Mouse (Mus musculus) CD4-positive helper T cell, adult 2 months (primary cell): Measurements from ENCODE around the gene Plekhj1.

Experiments
- DNase-seq: peaks from one replicate; pipeline ENCODE4 v3.0.0-alpha.2; 2012; ENCODE audit warnings: low read depth, missing footprints, low spot score

The Plekhj1 gene

DNA sequence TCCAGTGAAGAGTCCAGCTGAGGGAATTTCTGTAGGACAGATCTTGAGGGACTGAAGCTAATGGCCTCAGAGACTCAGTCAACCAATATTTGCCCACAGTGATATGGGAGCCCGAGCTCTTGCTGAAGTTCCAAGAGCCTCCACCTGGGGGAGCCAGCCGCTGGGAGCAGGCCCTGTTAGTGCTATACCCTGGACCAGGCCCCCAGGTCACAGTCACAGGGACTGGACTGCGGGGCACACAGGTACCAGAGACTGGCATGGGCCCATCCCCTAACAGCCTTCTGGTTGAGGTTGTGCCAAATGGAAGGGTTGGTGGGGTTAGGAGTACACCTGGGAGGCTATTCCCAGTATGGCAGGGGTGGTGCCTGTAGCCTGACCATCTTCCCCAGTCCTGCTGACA lies 7.5 kb upstream of the Plekhj1 start:
- DNase-seq, result peak; percentile 67

DNA sequence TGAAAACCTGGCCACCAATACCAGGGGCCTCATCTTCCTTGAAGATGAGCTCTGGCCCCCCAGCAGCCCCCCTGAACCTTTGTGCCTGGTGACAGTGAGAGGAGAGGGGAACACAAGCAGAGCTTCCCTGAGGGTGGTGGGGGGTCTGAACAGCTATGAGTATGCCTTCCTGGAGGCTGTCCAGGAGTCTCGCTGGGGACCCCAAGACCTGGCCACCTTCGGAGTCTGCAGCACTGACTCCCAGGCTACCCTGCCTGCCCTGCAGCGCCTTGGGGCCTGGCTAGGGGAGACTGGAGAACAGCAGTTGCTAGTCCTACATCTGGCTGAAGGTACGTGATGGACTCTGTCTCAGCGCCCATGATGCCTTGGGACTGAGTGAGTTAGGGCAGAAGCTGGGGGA lies 6.9 kb upstream of the Plekhj1 start:
- no peak for DNase-seq

DNA sequence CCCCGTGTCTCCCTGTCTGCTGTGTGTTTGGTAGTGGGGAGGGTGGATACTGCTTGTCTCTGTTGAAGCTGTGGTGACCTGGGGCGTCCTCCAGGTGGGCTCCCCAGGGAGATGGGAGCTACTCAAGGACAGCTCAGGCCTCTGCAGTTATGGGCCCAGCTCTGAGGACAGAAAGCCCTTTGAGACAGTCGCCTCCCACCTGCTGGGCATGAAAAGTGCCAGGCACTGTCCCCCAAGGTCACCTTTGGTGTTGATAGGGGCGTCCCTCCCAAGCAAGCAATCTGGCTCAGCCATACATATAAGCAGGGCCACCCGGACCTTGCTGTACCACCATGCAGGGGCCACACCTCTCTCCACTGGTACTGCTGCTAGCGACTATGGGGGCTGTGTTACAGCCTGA lies 6.5 kb upstream of the Plekhj1 start, which contains the start of gene Amh:
Gene Amh, plus strand, starts transcription at position 328 of the 400 bp plus-strand sequence.
- DNase-seq, result no peak

DNA sequence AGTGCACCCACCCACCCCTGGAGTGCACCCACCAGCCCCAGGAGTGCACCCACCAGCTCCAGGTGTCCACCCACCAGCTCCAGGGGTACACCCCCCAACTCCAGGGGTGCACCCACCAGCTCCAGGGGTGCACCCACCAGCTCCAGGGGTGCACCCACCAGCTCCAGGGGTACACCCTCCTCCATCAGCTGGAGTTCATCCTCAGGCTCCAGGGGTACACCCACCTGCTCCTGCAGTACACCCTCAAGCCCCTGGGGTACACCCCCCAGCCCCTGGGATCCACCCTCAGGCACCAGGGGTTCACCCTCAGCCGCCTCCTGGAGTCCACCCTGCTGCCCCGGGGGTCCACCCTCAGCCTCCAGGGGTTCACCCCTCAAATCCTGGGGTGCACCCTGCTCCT lies 5.9 kb upstream of the Plekhj1 start:
- no peak for DNase-seq

DNA sequence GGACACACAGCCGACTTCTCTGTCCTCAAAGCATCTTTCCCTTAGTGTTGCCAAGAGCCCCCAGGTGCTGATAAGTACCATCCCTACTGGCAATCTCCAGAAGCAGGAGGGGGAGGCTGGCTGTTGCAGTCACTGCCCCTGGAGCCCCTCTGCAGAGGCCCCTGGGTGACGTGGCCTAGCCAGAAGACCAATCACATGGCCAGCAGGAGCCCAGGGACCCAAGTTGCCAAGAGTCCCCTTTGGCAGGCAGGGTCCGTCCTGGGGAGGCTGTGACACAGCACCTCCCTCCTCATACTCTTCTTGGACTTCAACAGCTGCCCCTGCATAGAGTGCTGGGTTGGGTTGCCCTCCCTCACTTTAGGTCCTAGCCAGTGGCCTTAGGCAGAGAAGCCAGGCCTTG lies 4.6 kb upstream of the Plekhj1 start:
- DNase-seq, result no peak

DNA sequence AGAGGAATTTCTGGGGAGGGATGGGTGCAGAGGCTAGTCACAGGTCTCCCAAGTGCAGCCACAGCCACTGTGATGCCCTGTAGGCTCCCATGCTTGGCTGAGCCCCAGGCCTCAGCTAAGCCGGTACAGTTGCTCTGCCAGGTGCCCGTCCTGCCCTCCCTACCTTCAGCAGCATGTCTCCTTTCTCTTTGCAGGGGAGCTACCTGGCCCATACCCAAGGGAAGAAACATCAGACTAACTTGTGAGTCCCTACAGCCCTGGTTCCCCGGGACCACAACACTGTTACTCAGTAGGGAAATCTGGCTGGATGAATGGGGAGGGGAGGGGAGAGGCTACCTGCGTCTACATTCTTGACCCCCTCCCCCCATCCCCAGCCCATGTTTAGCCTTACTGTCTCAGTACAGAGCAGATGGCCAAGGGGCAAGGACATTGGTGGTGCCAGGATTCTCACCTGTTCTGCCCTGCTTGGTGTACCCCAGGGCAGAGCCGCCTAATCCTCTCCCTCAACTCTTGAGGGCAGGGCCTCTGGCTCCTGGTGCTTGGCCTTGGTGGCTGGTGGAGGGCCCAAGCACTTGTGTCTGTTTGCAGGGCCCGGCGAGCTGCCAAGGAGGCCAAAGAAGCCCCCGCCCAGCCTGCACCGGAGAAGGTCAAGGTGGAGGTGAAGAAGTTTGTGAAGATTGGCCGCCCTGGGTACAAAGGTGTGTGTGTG lies 3.9 kb upstream of the Plekhj1 start:
- no peak for DNase-seq

DNA sequence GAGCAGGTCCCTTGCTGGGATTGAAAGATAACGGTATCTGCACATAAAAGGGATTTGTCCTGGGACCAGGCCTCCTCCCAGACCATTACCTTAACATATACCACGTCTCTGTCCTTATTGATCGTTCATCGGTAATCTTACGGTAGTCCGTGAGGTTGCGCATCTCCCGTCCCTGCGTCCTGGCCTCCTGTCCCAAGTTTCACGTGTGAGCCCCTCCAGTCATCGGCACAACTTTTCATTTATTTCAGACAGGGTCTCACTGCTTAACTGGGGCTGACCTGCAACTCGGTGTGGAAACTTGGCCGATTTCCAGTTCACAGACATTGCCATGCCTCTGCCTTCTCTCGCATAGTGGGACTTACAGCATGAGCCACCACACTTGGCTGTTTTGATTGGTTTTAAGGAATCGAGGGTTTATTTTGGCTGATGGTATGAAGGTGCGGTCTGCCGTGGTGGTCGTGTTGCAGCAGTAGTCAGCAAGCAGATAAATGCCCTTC lies 692 bp upstream of the Plekhj1 start:
- peak; percentile 52 for DNase-seq

DNA sequence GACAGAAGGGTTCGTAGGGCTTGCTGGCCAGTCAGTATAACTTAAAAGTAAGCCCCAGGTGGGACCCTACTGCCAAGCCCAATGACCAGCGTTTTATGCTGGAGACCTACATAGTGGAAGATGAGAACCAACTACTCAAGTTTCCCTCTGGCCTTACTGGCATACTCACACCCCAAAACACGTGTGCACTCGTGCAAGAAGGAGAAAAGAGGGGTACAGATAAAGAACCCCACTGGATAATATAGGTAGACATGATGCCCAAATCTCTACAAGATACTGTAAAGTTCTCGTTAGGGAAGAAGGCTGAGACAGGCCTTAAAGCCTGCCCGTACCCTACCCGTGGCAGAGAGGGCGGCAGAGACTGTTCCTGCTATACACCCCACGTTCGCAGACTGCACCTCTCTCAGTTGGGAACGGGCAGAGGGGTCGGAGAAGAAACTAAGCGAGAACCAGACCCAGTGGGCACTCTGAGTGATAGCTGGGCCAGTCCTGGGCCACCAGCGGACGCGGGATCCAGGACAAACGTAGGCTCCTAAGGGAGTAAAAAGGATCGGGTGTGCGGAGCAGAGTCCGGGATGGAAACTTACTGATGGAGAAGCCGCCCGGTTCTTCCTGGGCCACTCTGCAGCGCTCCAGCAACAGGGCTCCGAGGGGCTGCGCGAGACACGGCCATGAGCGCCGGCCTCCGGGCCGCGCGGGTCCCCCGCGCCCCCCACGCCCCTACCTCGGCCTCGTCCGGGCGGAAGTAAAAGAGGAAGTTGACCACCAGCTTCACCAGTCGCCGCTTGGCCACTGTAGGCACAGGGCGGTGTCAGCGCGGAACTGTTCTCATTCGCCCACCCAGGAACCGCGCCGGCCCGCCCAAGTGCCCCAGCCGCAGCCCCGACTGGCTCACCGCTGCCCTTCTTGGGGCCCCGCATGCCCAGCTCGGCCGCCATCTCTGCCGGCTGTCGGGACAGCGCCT lies 958 bp downstream of the Plekhj1 start:
- DNase-seq, result peak; percentile 37

DNA sequence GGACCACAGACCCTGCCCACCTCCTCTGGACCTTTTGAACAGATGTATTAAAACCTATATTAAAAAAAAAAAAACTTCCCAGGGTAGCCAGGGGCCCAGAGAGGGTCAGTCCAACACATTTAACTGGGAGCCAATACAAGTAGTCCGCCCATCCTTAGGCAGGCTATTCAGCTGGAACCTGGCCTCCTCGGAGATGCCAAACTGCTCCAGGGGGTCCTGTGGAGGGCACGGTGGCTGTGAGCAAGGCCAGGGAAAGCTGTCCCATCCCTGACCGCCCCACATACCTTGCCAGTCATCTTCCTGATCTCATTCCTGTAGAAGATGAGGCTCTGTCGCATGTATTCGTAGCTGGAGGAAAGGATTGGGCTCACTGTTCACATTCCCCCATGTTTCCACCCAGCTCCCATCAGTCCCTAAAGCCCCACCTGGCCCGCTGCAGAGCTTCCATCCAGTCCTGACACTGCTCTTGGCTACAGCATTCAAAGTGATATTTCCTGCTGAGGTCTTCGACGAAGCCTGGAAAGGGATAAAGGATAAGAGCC lies 2.0 kb downstream of the Plekhj1 start:
- no peak for DNase-seq

DNA sequence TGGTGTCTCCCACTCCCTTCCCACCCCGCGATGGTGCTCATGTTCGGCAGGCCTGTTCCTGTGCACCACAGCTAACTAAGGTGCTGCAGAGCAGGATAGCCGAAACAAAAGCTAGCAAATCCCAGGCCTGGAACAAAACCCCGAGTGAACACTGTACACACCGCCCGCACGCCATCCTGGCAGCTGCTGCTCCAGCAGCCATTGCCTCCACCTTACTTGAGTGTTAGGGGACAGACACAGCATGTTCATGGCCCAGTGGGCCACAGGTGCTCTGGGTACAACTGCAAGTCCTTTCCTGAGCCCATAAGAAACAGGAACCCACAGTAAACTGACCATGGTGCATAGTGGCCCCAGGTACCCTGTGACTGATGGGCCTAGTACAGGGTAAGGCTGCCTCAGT lies 3.7 kb downstream of the Plekhj1 start:
- DNase-seq, result no peak

DNA sequence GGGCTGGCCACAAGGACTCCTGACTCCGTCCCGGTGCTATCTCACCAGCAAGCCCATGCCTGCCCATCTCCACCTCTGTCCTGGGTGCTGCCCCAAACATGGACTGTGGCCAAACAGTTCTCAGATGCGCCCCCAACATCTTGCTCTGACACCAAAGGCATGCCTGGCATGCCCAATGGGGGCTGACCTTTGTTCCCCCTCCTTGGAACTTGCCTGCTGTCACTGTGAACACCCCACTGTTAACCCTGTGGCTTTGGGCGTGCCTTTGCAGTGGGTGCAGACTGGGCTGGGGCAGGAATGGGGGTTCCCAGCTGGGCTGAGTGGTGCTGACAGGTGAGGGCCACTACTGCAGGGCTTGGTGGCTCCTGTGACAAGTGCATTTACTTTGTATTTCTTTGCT lies 4.6 kb downstream of the Plekhj1 start:
- no peak for DNase-seq

DNA sequence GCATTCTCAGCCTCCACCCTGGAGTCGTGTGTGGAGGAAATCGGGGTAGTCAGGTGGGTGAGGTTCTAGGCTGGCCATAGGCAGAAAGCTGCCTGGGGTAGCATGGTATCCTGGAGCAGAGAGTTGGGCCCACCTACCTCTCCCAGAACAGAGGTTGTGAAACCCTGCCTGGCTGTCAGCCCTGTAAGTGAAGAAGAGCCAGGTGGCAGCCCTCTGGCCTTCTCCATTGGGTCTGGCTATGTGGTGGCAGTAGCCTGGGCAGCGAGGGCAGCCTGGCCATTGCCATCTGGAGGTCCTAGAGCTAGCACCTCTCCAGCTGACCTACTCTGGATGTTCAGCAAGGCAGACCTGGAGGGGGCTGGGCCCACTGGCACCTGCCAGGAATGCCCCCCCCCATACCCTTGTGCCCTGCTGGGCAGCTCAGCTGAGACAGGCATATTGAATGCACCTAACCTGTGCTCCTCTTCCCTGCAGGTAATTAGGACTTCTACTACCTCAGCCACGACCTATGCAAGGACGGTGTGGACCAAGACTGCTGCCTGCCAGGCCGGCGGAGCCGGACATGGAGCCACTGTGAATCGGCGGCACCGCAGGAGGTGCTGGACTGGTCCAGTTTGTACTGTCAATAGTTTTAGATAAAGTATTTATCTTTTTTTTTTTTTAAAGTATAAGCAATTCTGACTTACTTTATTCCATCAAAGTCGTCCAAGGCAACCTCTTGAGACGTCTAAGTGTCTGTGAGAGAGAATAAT lies 5.2 kb downstream of the Plekhj1 start:
- no peak for DNase-seq

DNA sequence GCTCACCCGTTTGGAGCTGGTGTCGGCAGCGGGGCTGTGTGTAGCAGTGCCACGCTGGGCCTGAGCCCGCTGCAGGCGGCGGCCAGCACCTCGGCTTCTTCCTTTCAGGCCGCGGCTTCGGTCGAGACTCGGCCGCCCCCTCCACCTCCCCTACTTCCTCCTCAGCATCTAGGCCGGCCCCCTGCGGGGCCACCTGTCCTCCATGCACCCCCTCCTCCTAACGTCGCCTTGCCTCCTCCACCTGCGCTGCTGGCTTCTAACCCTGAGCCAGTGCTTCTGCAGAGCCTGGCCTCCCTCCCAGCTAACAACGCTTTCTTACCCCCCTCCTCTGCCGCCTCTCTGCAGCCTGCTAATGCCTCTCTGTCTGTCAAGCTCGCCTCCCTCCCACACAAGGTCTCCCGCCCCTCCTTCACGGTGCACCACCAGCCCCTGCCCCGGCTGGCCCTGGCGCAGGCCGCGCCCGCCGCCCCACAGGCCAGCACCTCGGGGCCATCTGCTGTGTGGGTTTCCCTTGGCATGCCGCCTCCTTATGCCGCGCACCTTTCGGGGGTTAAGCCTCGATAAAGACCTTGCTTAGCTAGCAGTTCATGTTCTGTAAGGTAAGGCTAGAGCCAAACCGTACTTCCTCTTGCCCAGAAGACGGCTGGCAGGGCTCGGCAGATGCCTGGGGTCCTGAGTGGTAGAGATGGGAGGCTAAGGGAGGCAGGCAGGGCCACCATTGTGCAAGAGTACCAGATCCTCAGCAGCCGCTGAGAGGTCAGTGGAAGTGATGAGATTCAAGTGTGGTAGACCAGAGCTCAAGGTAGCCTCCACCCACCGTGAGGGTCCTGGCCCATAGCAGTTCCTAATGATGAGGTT lies 6.0 kb downstream of the Plekhj1 start:
- peak; percentile 30 for DNase-seq

DNA sequence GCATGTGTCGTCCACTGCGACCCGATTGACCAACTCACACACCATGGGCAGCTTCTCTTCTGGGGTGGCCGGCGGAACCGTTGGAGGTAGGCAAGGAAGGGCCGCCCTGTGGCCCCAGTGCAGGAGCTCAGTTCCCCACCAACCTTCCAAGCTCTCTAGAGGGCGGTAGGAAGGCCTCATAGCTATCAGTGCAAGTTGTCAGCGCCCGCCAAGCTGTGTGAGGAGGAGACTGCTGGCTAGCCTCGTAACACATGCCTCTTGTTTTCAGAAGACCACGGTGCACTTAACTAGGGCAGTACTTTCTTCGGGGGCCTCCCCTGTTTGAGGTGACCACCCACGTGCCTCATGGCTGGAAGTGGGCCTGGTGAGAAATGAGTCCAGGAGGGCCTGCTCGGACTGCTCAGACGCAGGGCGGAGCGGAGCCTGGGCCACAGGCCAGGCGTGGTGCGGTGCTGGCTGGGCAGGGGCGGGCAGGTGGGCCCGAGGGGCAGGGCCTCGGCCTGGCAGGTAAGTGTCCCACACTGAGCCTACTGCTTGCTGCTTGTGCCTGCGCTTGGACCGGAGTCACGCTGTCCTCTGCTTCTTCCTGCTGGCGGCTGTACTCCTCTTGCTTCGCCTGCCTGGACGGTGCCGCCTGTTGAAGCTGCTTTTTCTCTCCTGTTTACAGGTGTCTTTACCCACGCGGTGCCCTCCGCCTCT lies 6.8 kb downstream of the Plekhj1 start:
- DNase-seq, result no peak

DNA sequence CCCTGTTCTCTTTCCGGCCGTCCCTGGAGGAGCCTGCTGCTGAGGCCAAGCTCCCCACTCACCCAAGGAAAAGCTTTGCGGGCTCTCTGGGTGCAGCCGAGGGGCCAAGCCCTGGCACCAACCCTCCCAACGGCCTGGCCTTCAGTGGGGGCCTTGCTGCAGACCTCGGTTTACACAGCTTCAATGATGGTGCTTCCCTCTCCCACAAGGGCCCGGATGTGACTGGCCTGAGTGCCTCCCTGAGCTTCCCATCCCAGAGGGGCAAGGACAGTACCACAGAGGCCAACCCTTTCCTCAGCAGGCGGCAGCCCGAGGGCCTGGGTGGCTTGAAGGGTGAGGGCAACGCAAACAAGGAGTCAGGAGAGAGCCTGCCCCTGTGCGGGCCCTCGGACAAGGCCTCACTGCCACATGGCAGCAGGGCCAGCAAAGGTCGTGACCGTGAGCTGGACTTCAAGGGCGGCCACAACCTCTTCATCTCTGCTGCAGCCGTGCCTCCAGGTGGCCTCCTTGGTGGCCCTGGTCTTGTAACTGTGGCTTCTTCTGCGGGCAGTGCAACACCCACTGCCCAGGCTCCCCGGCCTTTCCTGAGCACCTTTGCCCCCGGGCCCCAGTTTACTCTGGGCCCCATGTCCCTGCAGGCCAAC lies 7.5 kb downstream of the Plekhj1 start:
- no peak for DNase-seq

DNA sequence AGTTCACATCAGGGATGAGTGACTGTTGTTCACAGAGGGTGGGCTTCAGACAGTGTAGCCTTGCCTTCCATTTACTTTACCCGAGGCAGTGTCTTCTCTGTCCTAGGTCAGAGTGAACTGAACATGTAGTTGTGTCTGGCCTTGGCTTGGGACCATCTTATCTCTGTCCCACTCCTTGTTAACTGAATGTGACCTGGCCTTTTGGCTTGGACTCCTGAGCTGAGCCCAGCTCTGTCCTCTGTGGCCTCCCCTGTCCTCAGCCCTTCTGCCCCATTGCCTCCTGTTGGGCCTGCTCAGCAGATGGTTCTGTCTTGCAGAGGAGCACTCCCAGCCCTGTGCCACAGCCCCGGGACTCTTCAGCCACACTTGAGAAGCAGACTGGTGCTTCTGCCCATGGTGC lies 10.9 kb downstream of the Plekhj1 start:
- no peak for DNase-seq

DNA sequence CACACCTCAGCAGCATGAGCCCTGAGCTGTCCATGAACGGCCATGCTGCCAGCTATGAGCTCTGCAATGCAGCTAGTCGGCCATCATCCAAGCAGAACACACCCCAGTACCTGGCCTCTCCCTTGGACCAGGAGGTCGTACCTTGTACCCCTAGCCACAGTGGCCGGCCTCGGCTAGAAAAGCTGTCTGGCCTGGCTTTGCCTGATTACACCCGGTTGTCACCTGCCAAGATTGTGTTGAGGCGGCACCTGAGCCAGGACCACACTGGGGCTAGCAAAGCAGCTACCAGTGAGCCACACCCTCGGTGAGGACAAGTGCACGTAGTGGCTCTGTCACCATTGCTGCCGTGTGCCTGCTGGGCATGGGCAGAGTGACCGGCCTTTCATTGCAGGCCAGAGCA lies 12.5 kb downstream of the Plekhj1 start:
- no peak for DNase-seq

DNA sequence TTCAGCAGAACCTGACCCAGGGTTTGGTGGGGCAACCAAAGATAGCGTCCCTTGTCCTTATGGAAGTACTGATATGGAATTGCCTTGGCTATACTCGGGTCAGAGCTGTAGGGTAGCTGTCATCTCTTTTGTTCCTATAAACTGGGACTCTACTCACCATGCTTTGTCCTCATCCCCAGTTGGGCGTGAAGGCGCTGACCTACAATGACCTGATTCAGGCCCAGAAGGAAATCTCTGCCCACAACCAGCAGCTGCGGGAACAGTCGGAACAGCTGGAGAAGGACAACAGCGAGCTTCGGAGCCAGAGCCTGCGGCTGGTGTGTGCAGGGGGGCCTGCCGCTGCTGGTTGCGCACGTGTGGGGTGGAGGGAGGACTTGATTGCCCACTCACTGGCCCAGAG lies 13.6 kb downstream of the Plekhj1 start:
- no peak for DNase-seq

DNA sequence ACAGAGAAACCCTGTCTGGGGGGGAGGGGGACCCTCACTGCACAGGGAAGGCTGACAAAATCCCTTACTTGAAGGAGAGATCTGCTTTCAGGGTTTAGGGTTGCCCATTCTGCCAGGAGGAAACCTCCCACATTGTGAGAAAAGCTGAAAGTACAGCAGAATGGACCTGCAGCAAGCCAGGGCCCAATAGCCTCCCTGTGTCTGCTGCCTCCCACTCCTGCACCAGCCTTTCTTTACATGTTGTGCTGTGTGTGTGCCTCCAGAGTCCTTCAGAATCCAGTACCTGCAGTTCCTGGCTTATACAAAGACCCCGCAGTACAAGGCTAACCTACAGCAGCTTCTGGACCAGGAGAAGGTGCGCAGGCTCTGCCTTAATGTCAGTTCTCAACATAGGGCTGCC lies 14.1 kb downstream of the Plekhj1 start:
- DNase-seq, result no peak

DNA sequence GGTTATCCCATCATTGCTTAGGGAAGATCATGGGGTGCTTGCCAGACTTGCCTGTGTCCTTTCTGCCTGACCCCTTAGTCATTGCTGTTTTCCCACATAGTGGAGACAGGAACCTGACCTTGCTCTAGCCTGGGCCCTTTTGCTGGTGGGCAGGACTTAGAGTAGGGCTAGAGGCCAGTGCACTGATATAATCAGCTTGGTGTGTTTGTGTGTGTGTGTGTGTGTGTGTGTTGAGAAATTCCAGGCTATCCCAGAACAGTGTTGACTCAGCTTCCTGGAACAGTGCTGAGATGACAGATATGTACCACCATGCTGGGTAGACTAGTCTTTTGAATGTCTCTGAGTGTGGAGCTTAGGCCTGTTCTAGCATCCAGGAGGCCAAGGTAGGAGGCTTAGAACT lies 18.9 kb downstream of the Plekhj1 start:
- no peak for DNase-seq
